Mouse (Mus musculus) midbrain, embryonic 13.5 days (tissue): ENCODE data around the gene Sgo1. TPM values are rescaled to one million over a fixed set of nuclear protein-coding genes. Genes with fewer than 3 reads are reported as not detected.
"Not testable (repeated sequence)": the region's sequence is repeated elsewhere in the genome, so short reads cannot be mapped to it uniquely, and the experiment has no call there.

Experiments
- ATAC-seq: fragments of 200-750 bp; cut with Nextera tagmentation; 2 replicates; pipeline ENCODE4 v1.8.0; 2017; ENCODE audit warnings: mild to moderate bottlenecking, moderate TSS enrichment, moderate library complexity
- H3K27ac ChIP-seq: fragments of 300-500 bp; sonication (generic); 2 replicates; pipeline ENCODE4 v1.5.1; 2015; ENCODE audit warnings: inconsistent platforms, mild to moderate bottlenecking, moderate library complexity
- H3K27me3 ChIP-seq: fragments of 300-500 bp; sonication (generic); 2 replicates; pipeline ENCODE4 v1.6.1; 2015; ENCODE audit warnings: mild to moderate bottlenecking, inconsistent platforms
- H3K36me3 ChIP-seq: fragments of 300-500 bp; sonication (generic); 2 replicates; pipeline ENCODE4 v1.6.1; 2015; ENCODE audit warnings: mild to moderate bottlenecking, inconsistent platforms
- H3K4me1 ChIP-seq: fragments of 300-500 bp; sonication (generic); replicated peaks from 2 replicates; pipeline ENCODE4 v1.6.1; 2015; ENCODE audit warnings: inconsistent platforms
- H3K4me2 ChIP-seq: fragments of 300-500 bp; sonication (generic); replicated peaks from 2 replicates; pipeline ENCODE4 v1.6.1; 2015; ENCODE audit warnings: moderate library complexity, mild to moderate bottlenecking, inconsistent platforms
- H3K4me3 ChIP-seq: fragments of 300-500 bp; sonication (generic); replicated peaks from 2 replicates; pipeline ENCODE4 v1.5.1; 2015; ENCODE audit warnings: mild to moderate bottlenecking, inconsistent platforms
- H3K9ac ChIP-seq: fragments of 300-500 bp; sonication (generic); replicated peaks from 2 replicates; pipeline ENCODE4 v1.6.1; 2015; ENCODE audit warnings: mild to moderate bottlenecking, inconsistent platforms
- H3K9me3 ChIP-seq: fragments of 300-500 bp; sonication (generic); 2 replicates; pipeline ENCODE4 v1.6.1; 2016; ENCODE audit warnings: mild to moderate bottlenecking, inconsistent platforms
- WGBS: fragments of 180-500 bp; shearing (Covaris S2); methylation state at CpG from one replicate; pipeline ENCODE4 v1.1.7; 2015; 5-methylcytosine and 5-hydroxymethylcytosine counted together
- polyA plus RNA-seq: library from polyadenylated mRNA; unstranded; fragments of >200 nt; fragmentation: Nextera tagmentation; extraction: Ambion mirVana; gene quantifications from 2 replicates; pipeline ENCODE4 v1.2.1, GENCODE M21; 2015

The Sgo1 gene
- polyA plus RNA-seq, 1 experiment from 2014 or later, result 17.6 TPM

DNA sequence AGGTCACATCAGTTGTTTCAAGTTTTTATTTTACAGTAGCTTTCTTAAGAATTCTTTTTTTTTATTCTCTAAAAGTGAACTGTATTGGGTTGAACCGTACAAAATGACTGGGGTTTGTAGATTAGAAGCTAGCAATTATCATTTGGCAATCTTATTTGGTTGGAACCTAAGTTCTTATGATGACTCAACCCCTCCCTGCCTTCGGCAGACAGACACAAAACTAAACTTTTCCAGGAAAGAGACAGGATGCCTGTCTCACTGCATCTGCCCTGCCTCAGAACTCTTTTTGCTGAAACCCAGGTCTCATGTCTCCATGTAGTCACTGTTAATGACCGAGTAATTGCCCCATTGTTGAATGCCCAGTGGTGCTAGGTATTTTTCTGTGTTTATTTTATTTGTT, 24.9 kb downstream of the Sgo1 start:
- 92% methylated on average over 3 of the region's 3 CpGs for WGBS
- Histone ChIP-seq H3K9me3 (no peaks in the 10 kb centered on the region), H3K4me3 (no peak overlapping the region), H3K27ac (no peak overlapping the region), H3K4me1 (peaks cover 14% of the 10 kb centered on the region; the same call in 1 of the 2 replicates), H3K4me2 (no peak overlapping the region), H3K27me3 (no peaks in the 10 kb centered on the region), H3K9ac (no peak overlapping the region), H3K36me3 (peaks cover 51% of the 10 kb centered on the region)
- no peak for ATAC-seq

DNA sequence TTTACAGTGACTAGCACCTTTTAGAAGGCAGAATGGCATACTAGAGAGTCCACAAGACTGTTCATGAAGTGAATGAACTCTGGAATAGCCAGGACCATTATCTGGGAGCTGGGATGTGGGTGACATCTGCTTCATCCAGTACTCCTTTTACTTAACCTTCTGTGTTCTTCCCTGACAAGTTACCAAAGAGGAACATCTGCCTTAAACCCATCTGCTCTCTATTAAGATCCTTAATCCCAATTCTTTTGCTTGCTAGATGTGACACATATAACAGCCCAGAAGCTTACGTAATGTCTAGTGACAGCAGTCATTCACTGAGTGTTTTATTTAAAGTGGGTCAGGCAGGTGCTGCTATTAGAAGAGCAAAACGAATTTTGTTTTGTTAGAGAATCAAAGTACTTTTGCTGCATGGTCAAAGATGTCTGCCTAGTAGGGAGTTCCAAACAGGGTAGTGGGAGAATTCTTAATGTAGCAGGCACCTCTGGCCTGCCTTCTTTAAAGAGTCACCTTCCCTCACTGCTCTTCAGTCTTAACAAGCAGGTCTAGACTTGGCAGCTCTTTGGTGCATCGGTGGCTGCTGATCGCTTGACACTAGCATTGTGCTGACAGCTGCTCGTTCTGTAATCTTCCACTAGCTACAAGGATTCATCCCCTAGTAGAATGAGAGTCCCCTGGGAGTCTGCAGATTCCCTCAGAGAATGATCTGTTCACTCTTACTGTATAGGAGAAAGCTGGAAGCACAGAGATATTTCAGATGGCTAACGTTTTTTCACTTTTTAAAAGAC, 27.9 kb downstream of the Sgo1 start:
- no peak for ATAC-seq
- H3K9me3 ChIP-seq, result no peaks in the 10 kb centered on the region
- H3K9ac ChIP-seq, result no peak overlapping the region
- H3K27ac ChIP-seq, result no peak overlapping the region
- no peak overlapping the region for H3K4me2 ChIP-seq
- 57% methylated on average over 6 of the region's 6 CpGs for WGBS
- no peaks in the 10 kb centered on the region for H3K27me3 ChIP-seq
- H3K36me3 ChIP-seq, result peaks cover 35% of the 10 kb centered on the region
- peaks cover 22% of the 10 kb centered on the region; the same call in 1 of the 2 replicates for H3K4me1 ChIP-seq
- no peak overlapping the region for H3K4me3 ChIP-seq

GRCm38 (mm10) chr17:53659738-53660137, 29.4 kb downstream of the Sgo1 start:
- peaks cover 39% of the 10 kb centered on the region for H3K36me3 ChIP-seq
- H3K9ac ChIP-seq, result no peak overlapping the region
- ATAC-seq, result peak; percentile 75
- H3K27me3 ChIP-seq, result no peaks in the 10 kb centered on the region
- no peak overlapping the region for H3K4me3 ChIP-seq
- peaks cover 22% of the 10 kb centered on the region; the same call in 1 of the 2 replicates for H3K4me1 ChIP-seq
- H3K9me3 ChIP-seq, result no peaks in the 10 kb centered on the region
- WGBS, result 50% methylated on average over 4 of the region's 4 CpGs
- H3K4me2 ChIP-seq, result no peak overlapping the region
- no peak overlapping the region for H3K27ac ChIP-seq

GRCm38 (mm10) chr17:53659230-53659629, 29.9 kb downstream of the Sgo1 start:
- Histone ChIP-seq H3K4me2 (no peak overlapping the region), H3K4me3 (no peak overlapping the region), H3K36me3 (peaks cover 45% of the 10 kb centered on the region), H3K9ac (no peak overlapping the region), H3K27me3 (no peaks in the 10 kb centered on the region), H3K4me1 (peaks cover 22% of the 10 kb centered on the region; the same call in 1 of the 2 replicates), H3K9me3 (no peaks in the 10 kb centered on the region), H3K27ac (no peak overlapping the region)
- ATAC-seq, result no peak
- 79% methylated on average over 8 of the region's 8 CpGs for WGBS

GRCm38 (mm10) chr17:53658668-53659067, 30.5 kb downstream of the Sgo1 start:
- Histone ChIP-seq H3K9me3 (no peaks in the 10 kb centered on the region), H3K36me3 (peaks cover 45% of the 10 kb centered on the region), H3K27ac (no peak overlapping the region), H3K4me3 (no peak overlapping the region), H3K4me2 (no peak overlapping the region), H3K27me3 (no peaks in the 10 kb centered on the region), H3K9ac (no peak overlapping the region), H3K4me1 (peaks cover 22% of the 10 kb centered on the region; the same call in 1 of the 2 replicates)
- WGBS, result 74% methylated on average over 2 of the region's 2 CpGs
- ATAC-seq, result peak; percentile 66; the same call in 1 of the 2 replicates

DNA sequence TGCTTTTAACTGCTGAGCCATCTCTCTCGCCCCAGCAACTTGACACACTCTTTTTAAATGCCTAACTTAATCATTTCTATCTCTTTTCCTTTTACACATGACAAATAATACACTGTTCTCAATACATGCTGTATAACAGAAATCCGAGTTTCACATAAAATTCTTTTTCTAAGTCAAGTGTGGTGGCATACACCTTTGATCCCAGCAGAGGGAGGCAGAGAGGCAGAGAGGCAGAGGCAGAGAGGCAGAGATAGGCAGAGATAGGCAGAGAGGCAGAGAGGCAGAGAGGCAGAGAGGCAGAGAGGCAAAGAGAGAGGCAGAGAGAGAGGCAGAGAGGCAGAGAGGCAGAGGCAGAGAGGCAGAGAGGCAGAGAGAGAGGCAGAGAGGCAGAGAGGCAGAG, 31.7 kb downstream of the Sgo1 start:
- ATAC-seq, H3K27ac ChIP-seq, H3K9ac ChIP-seq, H3K27me3 ChIP-seq, H3K4me2 ChIP-seq, H3K9me3 ChIP-seq, H3K4me3 ChIP-seq: not testable (repeated sequence)
- H3K4me1 ChIP-seq, result peaks cover 22% of the 10 kb centered on the region; the same call in 1 of the 2 replicates
- 81% methylated on average over 2 of the region's 2 CpGs for WGBS
- H3K36me3 ChIP-seq, result peaks cover 51% of the 10 kb centered on the region

- no peak overlapping the region for H3K9ac ChIP-seq
- no peak overlapping the region for H3K27ac ChIP-seq
- no peaks in the 10 kb centered on the region for H3K9me3 ChIP-seq
- H3K4me2 ChIP-seq, result no peak overlapping the region
- WGBS, result 75% methylated on average over 6 of the region's 6 CpGs
- H3K4me3 ChIP-seq, result no peak overlapping the region
- H3K36me3 ChIP-seq, result peaks cover 49% of the 10 kb centered on the region
- H3K27me3 ChIP-seq, result no peaks in the 10 kb centered on the region
- no peak for ATAC-seq
- peaks cover 20% of the 10 kb centered on the region; the same call in 1 of the 2 replicates for H3K4me1 ChIP-seq
Measured at GRCm38 (mm10) chr17:53656369-53656860, 32.7 kb downstream of the Sgo1 start.

- Histone ChIP-seq H3K4me3 (no peak overlapping the region), H3K9me3 (no peaks in the 10 kb centered on the region), H3K27me3 (no peaks in the 10 kb centered on the region), H3K36me3 (peaks cover 49% of the 10 kb centered on the region), H3K4me2 (no peak overlapping the region), H3K4me1 (peaks cover 15% of the 10 kb centered on the region; the same call in 1 of the 2 replicates), H3K9ac (no peak overlapping the region), H3K27ac (no peak overlapping the region)
- WGBS, result 89% methylated on average over 2 of the region's 2 CpGs
- ATAC-seq, result no peak
Measured at GRCm38 (mm10) chr17:53655959-53656358, 33.2 kb downstream of the Sgo1 start.

DNA sequence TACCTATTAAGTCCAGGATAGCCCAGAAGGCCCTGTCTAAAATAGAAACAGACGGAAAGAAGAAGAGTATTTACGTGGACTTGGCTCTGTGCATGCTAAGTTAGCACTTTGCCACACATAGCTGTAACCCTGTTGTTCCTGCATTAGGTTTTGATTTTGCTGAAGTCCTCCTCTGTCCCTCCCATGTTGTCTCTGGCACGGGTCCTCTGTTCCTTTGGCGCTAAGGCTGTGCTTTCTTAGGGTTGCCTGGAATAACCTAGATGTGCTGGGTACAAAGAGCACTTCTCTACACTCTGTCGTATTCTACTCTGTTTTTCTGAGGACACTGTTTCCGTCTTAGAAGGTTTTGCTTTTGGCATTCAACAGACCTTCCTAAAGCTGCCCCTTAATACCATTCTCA, 34.1 kb downstream of the Sgo1 start:
- Histone ChIP-seq H3K36me3 (peaks cover 44% of the 10 kb centered on the region), H3K4me1 (peaks cover 18% of the 10 kb centered on the region), H3K9ac (no peak overlapping the region), H3K27ac (no peak overlapping the region), H3K4me2 (no peak overlapping the region), H3K27me3 (no peaks in the 10 kb centered on the region), H3K4me3 (no peak overlapping the region), H3K9me3 (no peaks in the 10 kb centered on the region)
- 90% methylated on average over 6 of the region's 6 CpGs for WGBS
- no peak for ATAC-seq

GRCm38 (mm10) chr17:53654596-53654995, 34.5 kb downstream of the Sgo1 start:
- ATAC-seq, result no peak
- Histone ChIP-seq H3K27ac (no peak overlapping the region), H3K27me3 (no peaks in the 10 kb centered on the region), H3K36me3 (peaks cover 39% of the 10 kb centered on the region), H3K9ac (no peak overlapping the region), H3K4me1 (peaks cover 14% of the 10 kb centered on the region), H3K9me3 (no peaks in the 10 kb centered on the region), H3K4me2 (no peak overlapping the region), H3K4me3 (no peak overlapping the region)
- WGBS, result 91% methylated on average over 4 of the region's 4 CpGs

- no peak overlapping the region for H3K4me3 ChIP-seq
- H3K4me2 ChIP-seq, result no peak overlapping the region
- no peaks in the 10 kb centered on the region for H3K9me3 ChIP-seq
- ATAC-seq, result no peak
- no peak overlapping the region for H3K9ac ChIP-seq
- no peaks in the 10 kb centered on the region for H3K27me3 ChIP-seq
- H3K36me3 ChIP-seq, result peaks cover 44% of the 10 kb centered on the region
- 75% methylated on average over 2 of the region's 2 CpGs for WGBS
- peaks cover 4% of the 10 kb centered on the region; the same call in 1 of the 2 replicates for H3K4me1 ChIP-seq
- H3K27ac ChIP-seq, result no peak overlapping the region
Measured at GRCm38 (mm10) chr17:53650251-53650661, 38.9 kb downstream of the Sgo1 start.

- Histone ChIP-seq H3K9me3 (no peaks in the 10 kb centered on the region), H3K4me3 (no peak overlapping the region), H3K4me2 (no peak overlapping the region), H3K27me3 (no peaks in the 10 kb centered on the region), H3K36me3 (peaks cover 67% of the 10 kb centered on the region), H3K9ac (no peak overlapping the region), H3K4me1 (no peaks in the 10 kb centered on the region), H3K27ac (no peak overlapping the region)
- WGBS, result 89% methylated on average over 4 of the region's 4 CpGs
- ATAC-seq, result no peak
Measured at GRCm38 (mm10) chr17:53643360-53643759, 45.8 kb downstream of the Sgo1 start.
